Mouse (Mus musculus) testis, adult 2 months (tissue): ENCODE results near the gene Minar1. TPM values are rescaled to one million over a fixed set of nuclear protein-coding genes. Genes with fewer than 3 reads are reported as not detected.

Source experiments
- H3K27ac ChIP-seq: fragments of 200-500 bp; 2 replicates; pipeline ENCODE4 v1.5.1; 2012; ENCODE audit warnings: low read depth, low read length; ENCODE audit not compliant: control insufficient read depth, insufficient read depth
- H3K27me3 ChIP-seq: fragments of 200-500 bp; 2 replicates; pipeline ENCODE4 v1.6.1; 2012; ENCODE audit warnings: mild to moderate bottlenecking, low read length, moderate library complexity; ENCODE audit not compliant: control insufficient read depth, insufficient read depth
- H3K36me3 ChIP-seq: fragments of 200-500 bp; 2 replicates; pipeline ENCODE4 v1.6.1; 2012; ENCODE audit warnings: mild to moderate bottlenecking, low read length; ENCODE audit not compliant: control insufficient read depth, insufficient read depth
- H3K4me1 ChIP-seq: fragments of 200-500 bp; 2 replicates; pipeline ENCODE4 v1.6.1; 2012; ENCODE audit warnings: low read length; ENCODE audit not compliant: control insufficient read depth, insufficient read depth
- H3K4me3 ChIP-seq: fragments of 200-500 bp; 2 replicates; pipeline ENCODE4 v1.5.1; 2012; ENCODE audit warnings: low read depth, mild to moderate bottlenecking, low read length, moderate library complexity, mixed read lengths; ENCODE audit not compliant: control insufficient read depth
- CTCF ChIP-seq: fragments of 200-500 bp; IDR thresholded peaks from 2 replicates; pipeline ENCODE4 v1.5.1; 2012; ENCODE audit warnings: low read depth, mild to moderate bottlenecking, inconsistent platforms, low read length, moderate library complexity; ENCODE audit not compliant: control insufficient read depth, insufficient read depth, insufficient replicate concordance
- POLR2A ChIP-seq: fragments of 200-500 bp; IDR thresholded peaks from 2 replicates; pipeline ENCODE4 v1.6.1; 2012; ENCODE audit warnings: low read depth, mild to moderate bottlenecking, inconsistent platforms, low read length, moderate library complexity; ENCODE audit not compliant: control insufficient read depth
- polyA plus RNA-seq: library from polyadenylated mRNA; depleted of rRNA; stranded (reverse); fragments of >200 nt; gene quantifications from 2 replicates; pipeline ENCODE4 v1.2.3, GENCODE M21; 2012; rRNA removed

Minar1 gene
- not detected in 2 replicates for polyA plus RNA-seq

GRCm38 (mm10) chr9:89623006-89623760 lies at the start of gene Minar1:
Gene Minar1 (minus strand): TSS chr9:89623125.
- Histone ChIP-seq H3K4me3 (no peak within 1 kb of the TSS; the same call in 1 of the 2 replicates), H3K27ac (no peak within 1 kb of the TSS), H3K4me1 (no peaks in the 10 kb centered on the region; the same call in 1 of the 2 replicates), H3K27me3 (no peaks in the 10 kb centered on the region), H3K36me3 (no peaks in the 10 kb centered on the region)
- TF ChIP-seq CTCF (no peak), POLR2A (no peak)

- TF ChIP-seq CTCF (no peak), POLR2A (no peak)
- Histone ChIP-seq H3K4me1 (no peaks in the 10 kb centered on the region), H3K36me3 (no peaks in the 10 kb centered on the region), H3K27ac (no peak overlapping the region), H3K27me3 (no peaks in the 10 kb centered on the region), H3K4me3 (no peak overlapping the region)
These were observed 47.0 kb upstream of the Minar1 start for GRCm38 (mm10) chr9:89669878-89670277.

GRCm38 (mm10) chr9:89667306-89667942 lies 44.5 kb upstream of the Minar1 start:
- no peak overlapping the region for H3K4me3 ChIP-seq
- H3K36me3 ChIP-seq = no peaks in the 10 kb centered on the region
- TF ChIP-seq CTCF (no peak), POLR2A (no peak)
- H3K4me1 ChIP-seq = no peaks in the 10 kb centered on the region
- no peak overlapping the region for H3K27ac ChIP-seq
- H3K27me3 ChIP-seq = no peaks in the 10 kb centered on the region

GRCm38 (mm10) chr9:89650913-89651312 lies 28.0 kb upstream of the Minar1 start:
- Histone ChIP-seq H3K36me3 (no peaks in the 10 kb centered on the region), H3K4me1 (no peaks in the 10 kb centered on the region), H3K27ac (no peak overlapping the region), H3K4me3 (no peak overlapping the region), H3K27me3 (no peaks in the 10 kb centered on the region)
- TF ChIP-seq POLR2A = no peak
- TF ChIP-seq CTCF = no peak

GRCm38 (mm10) chr9:89637453-89637852 lies 14.5 kb upstream of the Minar1 start:
- no peak for TF ChIP-seq POLR2A
- no peak for TF ChIP-seq CTCF
- H3K4me1 ChIP-seq = no peaks in the 10 kb centered on the region
- no peak overlapping the region for H3K27ac ChIP-seq
- H3K27me3 ChIP-seq = no peaks in the 10 kb centered on the region
- no peaks in the 10 kb centered on the region for H3K36me3 ChIP-seq
- H3K4me3 ChIP-seq = no peak overlapping the region

GRCm38 (mm10) chr9:89622296-89623005 lies 474 bp downstream of the Minar1 start:
- Histone ChIP-seq H3K27ac (no peak overlapping the region), H3K36me3 (no peaks in the 10 kb centered on the region), H3K4me3 (no peak overlapping the region; the same call in 1 of the 2 replicates), H3K4me1 (no peaks in the 10 kb centered on the region; the same call in 1 of the 2 replicates), H3K27me3 (no peaks in the 10 kb centered on the region)
- no peak for TF ChIP-seq POLR2A
- no peak for TF ChIP-seq CTCF

GRCm38 (mm10) chr9:89621750-89622149 lies 1.2 kb downstream of the Minar1 start:
- no peaks in the 10 kb centered on the region for H3K27me3 ChIP-seq
- no peaks in the 10 kb centered on the region for H3K36me3 ChIP-seq
- TF ChIP-seq POLR2A (no peak), CTCF (no peak)
- H3K4me1 ChIP-seq = no peaks in the 10 kb centered on the region; the same call in 1 of the 2 replicates
- no peak overlapping the region for H3K4me3 ChIP-seq
- H3K27ac ChIP-seq = no peak overlapping the region
